Mouse (Mus musculus) duodenum, adult 2 months (tissue): ENCODE measurements around the gene Lpar6. TPM values are rescaled to one million over a fixed set of nuclear protein-coding genes. Genes with fewer than 3 reads are reported as not detected.

Experiments
- polyA plus RNA-seq: library from polyadenylated mRNA; depleted of rRNA; stranded (reverse); fragments of >200 nt; gene quantifications from 2 replicates; pipeline ENCODE4 v1.2.3, GENCODE M21; 2012; ENCODE audit warnings: low replicate concordance; rRNA removed

Lpar6 gene
- polyA plus RNA-seq: 0.56 and 0.71 TPM in 2 replicates

DNA sequence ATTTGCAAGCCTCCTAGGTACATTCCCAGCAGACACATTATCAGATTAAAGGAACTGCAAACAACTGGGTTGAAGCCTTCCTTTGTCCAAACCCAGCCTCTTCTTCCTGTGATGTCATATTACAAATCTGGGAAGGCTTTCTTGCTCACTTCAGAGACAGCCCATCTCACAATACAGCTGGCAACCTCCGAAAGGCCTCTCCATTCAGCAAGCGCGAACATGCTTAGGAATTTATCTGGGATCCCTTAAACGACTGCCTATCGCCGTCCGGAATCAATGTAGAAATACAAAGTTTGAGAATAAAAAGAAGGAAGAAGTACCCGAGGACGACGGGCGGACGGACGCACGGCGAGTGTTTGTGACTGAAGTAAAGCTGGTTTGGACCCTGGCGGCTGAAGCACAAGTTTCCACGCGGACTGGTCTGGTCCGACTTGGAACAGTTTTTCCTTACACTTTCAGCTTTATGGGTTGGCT is at the start of gene Lpar6:
TSS of gene Lpar6 (plus strand) at position 48 of the 474 bp plus-strand sequence.

Other genes starting within 250 kb of the Lpar6 start
- 1.8 and 2.8 TPM in 2 replicates for gene Cysltr2, start 188.8 kb upstream of the Lpar6 start, polyA plus RNA-seq
- gene Rcbtb2, start 114.9 kb upstream of the Lpar6 start, polyA plus RNA-seq: 8.5 and 11.3 TPM in 2 replicates
- gene Rb1, start 87.9 kb downstream of the Lpar6 start, polyA plus RNA-seq: 1.1 and 1.5 TPM in 2 replicates
- 394 and 702 TPM in 2 replicates for gene Itm2b, start 147.4 kb downstream of the Lpar6 start, polyA plus RNA-seq